In genomic region chr10:86815133-86815532, GRCm38 (mm10) we compare ENCODE assay signal across 27 mouse cellular contexts. TPM values are rescaled to one million over a fixed set of nuclear protein-coding genes. Genes with fewer than 3 reads are reported as not detected.
A peak's percentile ranks its signal among the peaks of the same experiment; 100 is the strongest.
DNase-seq lines count a peak whose midpoint lies in the region; ATAC-seq and TF ChIP-seq lines count a peak whose summit lies in the region.
"Had no signal": no experiment of that assay in that cellular context is flagged by ENCODE, and none has a peak within 500 bp of the region (broad histone marks: within the 10 kb centered on the region; RNA-seq: fewer than 3 reads in every experiment).

No protein-coding gene starts in this region.

- no peaks in the 10 kb centered on the region for H3K9me3 ChIP-seq in kidney, embryonic 14.5 days (ENCODE audit: control insufficient read depth, low read length)
- no peaks in the 10 kb centered on the region for H3K9me3 ChIP-seq in embryonic facial prominence, embryonic 10.5 days
- no peaks in the 10 kb centered on the region for H3K9me3 ChIP-seq in limb, embryonic 10.5 days (replicated peaks)
- no peaks in the 10 kb centered on the region for H3K9me3 ChIP-seq in forebrain, embryonic 16.5 days (ENCODE audit: control insufficient read depth, low read length)
- H3K9me3 ChIP-seq: forebrain, embryonic 12.5 days; liver, embryonic 15.5 days had no signal

- H3K9ac ChIP-seq in heart, adult 2 months (ENCODE audit: low read depth, low read length), result no peak overlapping the region
- H3K9ac ChIP-seq in kidney, embryonic 14.5 days (ENCODE audit: low read depth, low read length), result no peak overlapping the region
- no peak overlapping the region for H3K9ac ChIP-seq in forebrain, embryonic 16.5 days (replicated peaks; ENCODE audit: low read depth, low read length)
- H3K9ac ChIP-seq: forebrain, embryonic 12.5 days; hindbrain, embryonic 14.5 days; liver, embryonic 15.5 days had no signal

- H3K4me1 ChIP-seq in heart, adult 2 months (ENCODE audit: control insufficient read depth, insufficient read depth, low read length), result peaks cover 12% of the 10 kb centered on the region
- peaks cover 32% of the 10 kb centered on the region for H3K4me1 ChIP-seq in kidney, embryonic 14.5 days (ENCODE audit: control insufficient read depth, insufficient read depth, low read length)
- peaks cover 38% of the 10 kb centered on the region for H3K4me1 ChIP-seq in embryonic facial prominence, embryonic 10.5 days
- peaks cover 45% of the 10 kb centered on the region for H3K4me1 ChIP-seq in limb, embryonic 10.5 days
- H3K4me1 ChIP-seq in forebrain, embryonic 16.5 days (replicated peaks; ENCODE audit: control insufficient read depth, insufficient read depth, low read length), result peaks cover 6% of the 10 kb centered on the region
- H3K4me1 ChIP-seq: liver, embryonic 15.5 days had no signal

- no peaks in the 10 kb centered on the region for H3K27me3 ChIP-seq in heart, adult 2 months (ENCODE audit: control insufficient read depth, insufficient read depth, low read length)
- no peaks in the 10 kb centered on the region for H3K27me3 ChIP-seq in kidney, embryonic 14.5 days (ENCODE audit: control insufficient read depth, insufficient read depth, low read length)
- no peaks in the 10 kb centered on the region for H3K27me3 ChIP-seq in embryonic facial prominence, embryonic 10.5 days (replicated peaks; ENCODE audit: low read depth, poor library complexity, severe bottlenecking)
- H3K27me3 ChIP-seq in limb, embryonic 10.5 days (ENCODE audit: low read depth, poor library complexity, severe bottlenecking), result no peaks in the 10 kb centered on the region
- H3K27me3 ChIP-seq in forebrain, embryonic 16.5 days (replicated peaks; ENCODE audit: control insufficient read depth, insufficient read depth, low read length), result no peaks in the 10 kb centered on the region
- H3K27me3 ChIP-seq: forebrain, embryonic 12.5 days; liver, embryonic 15.5 days; Patski had no signal

- H3K4me3 ChIP-seq in heart, adult 2 months, result no peak overlapping the region
- H3K4me3 ChIP-seq in kidney, embryonic 14.5 days (ENCODE audit: low read length), result no peak overlapping the region
- no peak overlapping the region for H3K4me3 ChIP-seq in embryonic facial prominence, embryonic 10.5 days
- no peak overlapping the region for H3K4me3 ChIP-seq in limb, embryonic 10.5 days
- no peak overlapping the region for H3K4me3 ChIP-seq in forebrain, embryonic 16.5 days (replicated peaks; ENCODE audit: low read length)
- H3K4me3 ChIP-seq: erythroblast, embryonic 14.5 days; forebrain, embryonic 12.5 days; left cerebral cortex, adult 2 months; liver, embryonic 15.5 days had no signal

- no peak for TF ChIP-seq POLR2A in heart, adult 2 months (IDR thresholded peaks at IDR 0.05; ENCODE audit: insufficient read depth, low read depth, low read length)

- no peak for DNase-seq in heart, adult 2 months
- no peak for DNase-seq in heart, adult 9 months (ENCODE audit: low spot score in 2 of 2)
- no peak for DNase-seq in kidney, adult 8-10 months
- DNase-seq in embryonic facial prominence, embryonic 10.5 days (ENCODE audit: low spot score), result no peak
- no peak for DNase-seq in limb, embryonic 10.5 days (ENCODE audit: low spot score)
- no peak for DNase-seq in cerebellum, postnatal 4 days (ENCODE audit: low spot score in 2 of 2)
- DNase-seq: adrenal gland, postnatal 10 days; cerebellum, adult 9-10 months; left cerebral cortex, postnatal 4 days; liver; lung, postnatal 4 days had no signal

- TF ChIP-seq CTCF in heart, adult 2 months (IDR thresholded peaks at IDR 0.05), result no peak

- H3K4me2 ChIP-seq in kidney, embryonic 14.5 days (replicated peaks; ENCODE audit: low read depth, low read length), result no peak overlapping the region
- no peak overlapping the region for H3K4me2 ChIP-seq in forebrain, embryonic 16.5 days (ENCODE audit: low read length)
- H3K4me2 ChIP-seq: forebrain, embryonic 12.5 days; hindbrain, embryonic 14.5 days; liver, embryonic 15.5 days had no signal

- intact Hi-C loops in heart, adult 2 months (cut with DNase I), result loop anchor here (2.0 kb wide), 1 partner anchor 36 kb away; the partner anchor contains the start of gene Nt5dc3

- no peak for ATAC-seq in kidney, embryonic 14.5 days (ENCODE audit: low FRiP score, low TSS enrichment)
- no peak for ATAC-seq in forebrain, embryonic 16.5 days
- ATAC-seq: inflammation-experienced regulatory T-cells, adult 6 months; Patski had no signal

- H3K79me2 ChIP-seq in heart, adult 2 months (replicated peaks; ENCODE audit: control insufficient read depth, insufficient read depth, low read length), result no peaks in the 10 kb centered on the region

- TF ChIP-seq EP300 in heart, adult 2 months (IDR thresholded peaks at IDR 0.05; ENCODE audit: insufficient read depth, low read depth, low read length), result no peak

- peak overlapping the region; percentile 10; the same call in 1 of the 2 replicates for H3K27ac ChIP-seq in heart, adult 2 months
- H3K27ac ChIP-seq in kidney, embryonic 14.5 days (ENCODE audit: low read depth, low read length), result peak overlapping the region; percentile 85
- H3K27ac ChIP-seq in embryonic facial prominence, embryonic 10.5 days (replicated peaks), result peak overlapping the region; percentile 60
- H3K27ac ChIP-seq in limb, embryonic 10.5 days, result peak overlapping the region; percentile 38; the same call in 1 of the 2 replicates
- H3K27ac ChIP-seq in forebrain, embryonic 16.5 days (ENCODE audit: low read length), result no peak overlapping the region
- H3K27ac ChIP-seq: forebrain, embryonic 12.5 days; hindbrain, embryonic 14.5 days; left cerebral cortex, adult 2 months; liver, embryonic 15.5 days had no signal

- no peaks in the 10 kb centered on the region for H3K36me3 ChIP-seq in heart, adult 2 months (ENCODE audit: control insufficient read depth, insufficient read depth, low read length)
- no peaks in the 10 kb centered on the region for H3K36me3 ChIP-seq in kidney, embryonic 14.5 days (ENCODE audit: control insufficient read depth, insufficient read depth, low read length)
- 0 out of 2 replicates have a peak, but pooled peaks cover 5% of the 10 kb centered on the region for H3K36me3 ChIP-seq in embryonic facial prominence, embryonic 10.5 days (replicated peaks)
- no peaks in the 10 kb centered on the region for H3K36me3 ChIP-seq in limb, embryonic 10.5 days
- H3K36me3 ChIP-seq in forebrain, embryonic 16.5 days (ENCODE audit: control insufficient read depth, insufficient read depth), result no peaks in the 10 kb centered on the region
- H3K36me3 ChIP-seq: liver, embryonic 15.5 days had no signal

- WGBS in heart, adult 2 months, result 75% methylated on average over 7 of the region's 7 CpGs
- WGBS in kidney, embryonic 14.5 days, result 73% methylated on average over 7 of the region's 7 CpGs
- WGBS in embryonic facial prominence, embryonic 10.5 days, result 83% methylated on average over 7 of the region's 7 CpGs
- 85% methylated on average over 7 of the region's 7 CpGs for WGBS in limb, embryonic 10.5 days
- WGBS in forebrain, embryonic 16.5 days, result 88% methylated on average over 7 of the region's 7 CpGs

RNA-seq across cellular contexts. Expression of gene Nt5dc3, which starts 36.3 kb away (rescaled TPM):
- 10 to 100 TPM; 33.9 to 36.6 TPM for total RNA-seq in heart, adult 2 months (2021)
- 25.3 and 45.6 TPM in 2 replicates for polyA plus RNA-seq in heart, adult 2 months (2012; rRNA removed)
- polyA plus RNA-seq in kidney, embryonic 14.5 days (2014; fragmentation: Nextera tagmentation; extraction: Ambion mirVana), result 1.5 and 2.6 TPM in 2 replicates
- polyA plus RNA-seq in embryonic facial prominence, embryonic 10.5 days (2016; fragmentation: Nextera tagmentation; extraction: Ambion mirVana), result 0.75 and 0.85 TPM in 2 replicates
- polyA plus RNA-seq in limb, embryonic 10.5 days (2016; fragmentation: Nextera tagmentation; extraction: Ambion mirVana), result 0.53 and 0.55 TPM in 2 replicates
- 7.8 and 8.1 TPM in 2 replicates for polyA plus RNA-seq in forebrain, embryonic 16.5 days (2015; fragmentation: Nextera tagmentation; extraction: Ambion mirVana)

RNA-seq across cellular contexts. Expression of gene Gm49358, which starts 51.4 kb away (rescaled TPM):
- total RNA-seq in heart, adult 2 months (2021), result 10 to 100 TPM; 10.5 to 14.3 TPM
- polyA plus RNA-seq in heart, adult 2 months (2012; rRNA removed), result not detected in 2 replicates
- 0.22 and 0.31 TPM in 2 replicates for polyA plus RNA-seq in kidney, embryonic 14.5 days (2014; fragmentation: Nextera tagmentation; extraction: Ambion mirVana)
- not detected in 2 replicates for polyA plus RNA-seq in embryonic facial prominence, embryonic 10.5 days (2016; fragmentation: Nextera tagmentation; extraction: Ambion mirVana)
- not detected in 2 replicates for polyA plus RNA-seq in limb, embryonic 10.5 days (2016; fragmentation: Nextera tagmentation; extraction: Ambion mirVana)
- polyA plus RNA-seq in forebrain, embryonic 16.5 days (2015; fragmentation: Nextera tagmentation; extraction: Ambion mirVana), result not detected in 2 replicates
- total RNA-seq: common myeloid progenitor, adult 5-6 weeks; granulocyte monocyte progenitor cell, adult 5-6 weeks; midbrain, postnatal 0 days had no signal
- polyA plus RNA-seq: brain, embryonic 14.5 days; erythroblast, embryonic 14.5 days; forebrain, embryonic 12.5 days; inflammation-experienced regulatory T-cells, adult 6 months; liver, embryonic 15.5 days; lung, embryonic 16.5 days; midbrain, postnatal 0 days; spleen, adult 2 months; urinary bladder, adult 2 months had no signal
